Mouse (Mus musculus) lung, adult 2 months (tissue): ENCODE results near the gene Cacng7.

Experiments used
- CTCF ChIP-seq: fragments of 200-500 bp; IDR thresholded peaks from 2 replicates; pipeline ENCODE4 v1.5.1; 2011; ENCODE audit warnings: mild to moderate bottlenecking, low read length, control low read depth; ENCODE audit not compliant: insufficient read depth
- POLR2A ChIP-seq: fragments of 200-500 bp; IDR thresholded peaks from 2 replicates; pipeline ENCODE4 v1.6.1; 2011; ENCODE audit warnings: low read depth, mild to moderate bottlenecking, control low read depth, low read length, borderline replicate concordance; ENCODE audit errors: extremely low read depth

DNA sequence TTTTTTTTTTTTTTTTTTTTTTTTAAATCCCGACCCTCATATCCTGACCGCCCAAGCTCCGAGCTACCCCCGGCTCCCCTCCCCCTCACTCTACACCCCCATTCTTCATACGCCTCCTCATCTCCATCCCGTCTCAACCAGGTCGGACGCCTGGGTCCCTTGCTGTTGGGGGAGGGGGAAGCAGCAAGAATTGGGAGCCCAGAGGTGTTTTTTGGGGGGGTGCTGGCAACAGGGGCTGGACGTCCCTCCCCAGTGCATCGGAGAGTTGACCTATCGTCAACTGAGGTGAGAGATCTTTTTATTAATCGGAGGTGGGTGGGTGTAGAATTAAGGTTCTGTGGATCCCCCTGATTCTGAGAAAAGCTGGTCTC lies 58.3 kb downstream of the Cacng7 start:
- TF ChIP-seq POLR2A, result no peak
- TF ChIP-seq CTCF, result no peak
